Mouse (Mus musculus) adrenal gland, adult 18-20 months (tissue): Measurements from ENCODE around the gene Scaf8. TPM values are rescaled to one million over a fixed set of nuclear protein-coding genes. Genes with fewer than 3 reads are reported as not detected.
"Not testable (repeated sequence)": the region's sequence is repeated elsewhere in the genome, so short reads cannot be mapped to it uniquely, and the experiment has no call there.

Experiments
- DNase-seq, 2 experiments: peaks; one replicate each; pipeline ENCODE4 v3.0.0; 2021 to 2022; ENCODE audit warnings: low spot score in 2 of 2
- total RNA-seq, 2 experiments: library from RNA; stranded (reverse); gene quantifications; 1 replicate in 1 of 2; 2 replicates in 1 of 2; pipeline ENCODE4 v1.2.3; 2021

The Scaf8 gene
- total RNA-seq, 2 experiments from 2014 or later: 43.4 to 45.8 TPM

- peak in 1 of 2 experiments; percentile 63 for DNase-seq
These were observed 433 bp upstream of the Scaf8 start for GRCm38 (mm10) chr17:3114358-3114719.

DNA sequence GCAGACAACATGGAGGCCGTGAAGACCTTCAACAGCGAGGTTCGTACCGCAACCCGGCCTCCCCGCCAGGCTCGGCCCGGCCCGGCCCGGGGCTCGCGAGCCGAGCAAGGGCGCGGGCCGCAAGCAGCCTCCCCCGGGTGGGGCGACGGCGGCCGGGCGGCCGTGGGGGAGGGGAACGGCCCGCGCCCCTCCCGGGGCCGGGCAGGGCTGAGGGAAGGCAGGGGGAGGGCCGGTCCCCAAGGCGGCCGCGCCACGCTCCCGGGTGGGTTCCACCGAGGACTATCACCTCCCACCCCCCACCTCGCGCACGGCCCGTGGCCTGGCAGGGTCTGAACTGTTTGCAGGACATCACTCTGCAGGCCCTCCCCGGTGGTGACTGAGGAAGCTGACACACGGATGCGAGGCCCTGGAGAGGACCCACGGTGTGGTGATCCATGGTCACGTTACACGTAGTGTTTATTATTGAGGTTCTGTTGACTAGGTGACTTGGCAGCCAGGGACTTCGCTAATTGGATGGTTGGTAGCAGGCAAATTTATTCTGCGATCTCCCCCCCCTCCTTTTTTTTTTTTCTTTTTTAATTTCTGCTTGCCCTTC lies 705 bp downstream of the Scaf8 start:
- peak; percentile 64 to 66 for DNase-seq

DNA sequence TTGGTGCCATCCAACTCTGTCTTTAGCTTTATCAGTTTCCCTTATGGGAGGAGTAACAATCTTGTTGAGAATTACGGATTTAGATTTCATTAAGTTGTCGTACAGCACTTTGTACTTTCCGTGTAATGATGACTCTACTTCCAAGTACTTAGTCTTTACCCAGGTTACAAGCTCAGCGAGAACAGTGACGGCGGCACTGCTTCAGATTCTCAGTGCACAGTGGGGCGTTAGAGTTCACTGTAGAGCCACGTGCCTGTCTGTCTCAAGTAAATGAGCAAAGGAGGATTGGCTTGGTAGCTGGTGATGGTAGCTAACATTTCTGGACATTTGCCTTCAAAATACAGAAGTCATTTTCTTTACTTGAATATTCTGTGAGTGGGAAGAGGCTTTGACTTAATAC lies 6.2 kb downstream of the Scaf8 start:
- DNase-seq: not testable (repeated sequence)

DNA sequence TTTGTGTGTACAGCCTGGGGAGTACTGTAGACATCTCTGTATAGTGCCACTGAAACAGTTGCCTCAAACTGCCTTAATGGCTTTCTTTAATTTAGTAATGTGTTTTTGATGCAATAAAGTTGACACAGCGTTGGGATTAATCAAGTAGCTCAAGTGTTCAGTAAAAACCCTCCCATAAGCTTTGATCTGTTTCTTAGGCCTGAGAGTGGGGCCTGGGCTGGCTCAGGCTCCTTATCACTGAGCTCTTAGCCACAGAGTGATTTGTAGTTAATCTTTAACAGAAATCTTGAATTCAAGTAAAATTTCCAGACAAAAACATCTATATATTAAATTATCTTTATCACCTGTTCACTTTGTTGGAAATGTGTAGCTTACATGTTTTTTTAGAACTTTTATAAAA lies 8.8 kb downstream of the Scaf8 start:
- DNase-seq: not testable (repeated sequence)

GRCm38 (mm10) chr17:3128716-3129115 lies 13.9 kb downstream of the Scaf8 start:
- DNase-seq: no peak

DNA sequence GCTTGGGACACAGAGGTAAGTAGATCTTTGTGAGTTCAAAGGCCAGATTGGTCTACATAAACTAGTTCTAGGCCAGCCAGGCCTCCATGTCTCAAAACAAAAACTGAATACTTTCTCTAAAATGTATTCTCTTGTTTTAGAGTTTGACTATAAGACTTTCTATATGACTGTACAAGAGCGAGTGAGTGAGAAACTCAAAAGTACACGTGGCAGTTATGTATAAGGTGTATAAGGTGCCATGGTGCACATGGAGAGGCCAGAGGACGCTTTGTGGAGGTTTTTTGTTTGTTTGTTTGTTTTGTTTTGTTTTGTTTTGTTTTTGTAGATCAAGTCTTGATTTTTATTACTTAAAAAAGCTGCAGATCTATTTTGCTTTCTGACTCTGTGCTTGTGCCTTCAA lies 15.0 kb downstream of the Scaf8 start:
- no peak for DNase-seq

- no peak for DNase-seq
These were observed 20.6 kb downstream of the Scaf8 start for GRCm38 (mm10) chr17:3135346-3135745.

GRCm38 (mm10) chr17:3136127-3136526 lies 21.4 kb downstream of the Scaf8 start:
- DNase-seq: no peak

DNA sequence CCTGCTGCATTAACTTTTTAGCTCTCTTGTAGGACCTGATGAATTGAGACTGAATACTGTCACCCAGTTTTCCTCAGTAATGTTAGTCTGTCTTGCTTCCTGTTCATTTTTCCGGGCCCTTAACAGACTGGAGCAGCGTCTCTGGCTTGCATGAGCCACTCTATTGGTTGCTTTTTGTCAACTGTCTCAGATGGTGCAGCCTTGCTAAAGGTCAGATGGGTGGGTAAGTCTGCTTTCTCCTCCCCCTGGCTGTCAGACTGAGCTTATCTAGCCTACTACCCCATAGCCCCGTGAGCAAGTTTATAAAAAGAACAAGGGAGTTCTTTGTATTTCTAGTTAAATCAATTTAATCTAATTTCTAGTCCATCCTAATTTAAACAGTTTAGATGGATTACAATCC lies 23.6 kb downstream of the Scaf8 start:
- DNase-seq: no peak

- DNase-seq: no peak
These were observed 25.3 kb downstream of the Scaf8 start for GRCm38 (mm10) chr17:3140100-3140499.

- DNase-seq: no peak
These were observed 34.1 kb downstream of the Scaf8 start for GRCm38 (mm10) chr17:3148853-3149252.

GRCm38 (mm10) chr17:3149541-3149940 lies 34.8 kb downstream of the Scaf8 start:
- DNase-seq: no peak

DNA sequence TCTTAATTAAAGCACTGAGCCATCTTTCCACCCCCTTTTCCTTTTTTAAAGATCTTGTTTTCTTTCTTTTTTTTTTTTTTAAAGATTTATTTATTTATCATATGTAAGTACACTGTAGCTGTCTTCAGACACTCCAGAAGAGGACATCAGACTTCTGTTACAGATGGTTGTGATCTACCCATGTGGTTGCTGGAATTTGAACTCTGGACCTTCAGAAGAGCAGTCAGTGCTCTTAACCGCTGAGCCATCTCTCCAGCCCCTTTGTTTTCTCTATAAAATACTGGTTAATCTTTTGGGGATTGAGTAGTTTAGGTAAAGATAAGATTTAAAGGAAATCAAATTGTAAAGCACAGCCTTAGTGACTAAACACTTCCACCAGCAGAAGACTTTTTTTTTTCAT lies 35.9 kb downstream of the Scaf8 start:
- DNase-seq: not testable (repeated sequence)

DNA sequence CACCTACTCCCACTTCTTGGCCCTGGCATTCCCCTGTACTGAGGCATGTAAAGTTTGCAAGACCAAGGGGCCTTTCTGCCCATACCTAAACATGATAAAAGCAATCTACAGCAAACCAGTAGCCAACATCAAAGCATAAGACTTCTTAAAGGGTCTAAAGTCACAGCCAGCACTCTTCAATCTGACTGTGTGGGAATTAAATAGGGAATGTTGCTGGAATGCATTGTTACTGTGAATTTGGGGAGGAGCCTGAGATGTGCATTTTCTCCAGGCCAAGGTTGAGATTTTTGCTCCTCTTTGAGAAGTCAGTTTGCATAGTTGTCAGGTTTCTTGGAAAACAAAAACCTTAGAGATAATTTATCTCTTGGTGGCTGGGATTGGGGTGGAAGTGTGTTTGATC lies 36.4 kb downstream of the Scaf8 start:
- no peak for DNase-seq

DNA sequence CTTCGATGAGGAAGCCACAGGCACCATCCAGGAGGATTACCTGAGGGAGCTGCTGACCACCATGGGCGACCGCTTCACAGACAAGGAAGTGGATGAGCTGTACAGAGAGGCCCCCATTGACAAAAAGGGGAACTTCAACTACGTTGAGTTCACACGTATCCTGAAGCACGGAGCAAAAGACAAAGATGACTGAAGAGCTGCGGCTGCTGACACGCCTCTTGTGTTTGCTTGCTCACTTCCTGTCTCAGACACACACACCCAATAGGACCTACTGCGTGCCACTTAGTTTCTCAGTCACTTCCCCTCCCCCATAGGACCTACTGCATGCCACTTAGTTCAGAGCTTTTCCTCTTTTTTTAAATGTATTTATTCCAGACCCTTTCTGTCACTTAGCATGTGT lies 41.4 kb downstream of the Scaf8 start:
- not testable (repeated sequence) for DNase-seq

DNA sequence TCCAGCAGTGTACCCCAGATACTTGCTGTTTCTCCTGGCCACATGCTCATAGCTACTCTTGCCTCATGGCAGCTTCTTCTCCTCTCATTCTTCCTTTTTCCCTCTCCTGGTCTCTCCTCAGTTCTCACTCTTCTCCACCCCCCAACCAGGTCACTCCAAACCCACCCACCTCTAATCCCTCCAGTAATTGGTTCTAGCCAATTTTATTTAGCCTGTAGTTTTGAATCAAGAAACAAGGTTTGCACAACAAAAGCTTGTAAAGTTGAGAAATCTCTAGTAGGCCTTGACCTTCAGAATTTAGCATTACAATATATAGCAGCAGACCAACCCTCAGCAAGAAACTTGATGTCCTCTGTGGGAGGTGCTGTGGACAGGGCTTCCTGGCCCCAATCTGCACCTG lies 42.2 kb downstream of the Scaf8 start:
- no peak for DNase-seq

GRCm38 (mm10) chr17:3162905-3163304 lies 48.1 kb downstream of the Scaf8 start:
- no peak for DNase-seq

- not testable (repeated sequence) for DNase-seq
These were observed 65.7 kb downstream of the Scaf8 start for GRCm38 (mm10) chr17:3180425-3180945.

DNA sequence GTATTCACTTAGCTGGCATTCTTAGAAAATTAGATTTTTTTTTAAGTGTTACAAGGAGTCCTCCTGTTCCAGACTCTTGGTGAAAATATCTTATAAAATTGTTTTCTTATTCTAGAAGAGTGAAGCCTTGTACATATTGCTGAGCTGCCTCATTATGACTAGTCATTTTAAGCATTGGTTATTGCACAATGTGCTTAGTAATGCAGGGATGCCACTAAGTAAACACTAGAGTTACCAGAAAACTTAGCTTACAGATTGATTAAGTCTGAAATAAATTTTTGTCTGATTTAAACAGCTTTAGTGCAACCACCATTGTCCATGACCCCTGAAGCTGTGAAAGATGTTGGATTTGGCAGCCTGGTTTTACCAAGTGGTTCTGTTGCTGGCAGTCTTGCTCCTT lies 80.7 kb downstream of the Scaf8 start:
- DNase-seq: not testable (repeated sequence)

DNA sequence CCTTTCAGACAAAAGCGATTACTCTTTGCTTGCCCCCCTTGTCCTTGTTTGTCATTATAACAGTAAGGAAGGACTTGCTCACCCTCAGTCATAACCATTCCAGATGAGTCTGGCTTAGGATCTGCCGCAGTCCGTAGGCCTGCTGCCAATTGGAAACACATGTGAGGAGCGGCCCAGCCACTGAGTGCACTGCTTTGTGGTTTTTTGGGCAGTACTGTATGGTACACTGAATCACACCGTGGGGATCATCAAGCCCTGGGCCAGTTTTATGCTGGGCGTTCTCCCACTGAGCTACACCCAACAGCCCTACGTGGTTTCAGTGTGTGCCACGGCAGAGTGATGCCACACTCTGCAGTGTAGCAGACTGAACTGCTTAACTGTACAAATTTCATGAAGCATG lies 85.6 kb downstream of the Scaf8 start:
- DNase-seq: no peak

GRCm38 (mm10) chr17:3203916-3204315 lies 89.1 kb downstream of the Scaf8 start:
- DNase-seq: no peak

DNA sequence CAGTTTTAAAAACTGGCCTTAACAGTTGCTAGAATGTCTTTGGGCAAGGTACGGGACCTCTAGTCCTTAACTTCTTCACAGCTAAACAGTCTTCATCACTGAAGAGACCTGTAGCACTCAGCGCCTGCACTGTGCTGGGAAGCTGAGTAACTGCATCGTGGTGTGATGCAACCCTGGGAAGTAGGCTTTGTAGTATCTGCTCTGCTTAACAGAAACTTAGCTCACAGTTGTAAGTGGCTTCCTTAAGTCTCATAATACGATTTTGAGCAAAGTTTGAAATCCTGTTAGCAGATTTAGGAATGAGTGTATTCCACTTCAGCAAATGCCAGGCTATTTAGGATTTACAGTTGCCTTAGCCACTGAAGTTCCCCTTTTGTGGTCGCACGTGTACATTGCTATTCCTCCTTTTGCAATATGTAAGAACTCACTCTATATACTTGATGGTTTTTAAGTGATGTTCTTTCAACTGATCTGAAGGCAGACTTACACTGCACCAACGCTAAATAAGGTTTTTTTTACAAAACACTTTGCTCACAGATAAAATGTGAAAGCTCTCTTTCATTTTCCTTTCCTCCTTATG lies 90.1 kb downstream of the Scaf8 start:
- DNase-seq: no peak
